Mouse (Mus musculus): ENCODE measurements around the gene Srsf7. TPM values are rescaled to one million over a fixed set of nuclear protein-coding genes. Genes with fewer than 3 reads are reported as not detected.
"Not testable (repeated sequence)": the region's sequence is repeated elsewhere in the genome, so short reads cannot be mapped to it uniquely, and the experiment has no call there.

Srsf7 gene
- total and polyA plus RNA-seq, 3 experiments, result 226 to 486 (median 351) TPM

- DNase-seq (ENCODE audit: low spot score), result peak; percentile 32
Observed at GRCm38 (mm10) chr17:80179959-80180358, 27.1 kb downstream of the Srsf7 start.

GRCm38 (mm10) chr17:80178846-80179245 is 28.3 kb downstream of the Srsf7 start:
- H3K4me3 ChIP-seq (ENCODE audit: low read depth, low read length); H3K9me3 ChIP-seq (replicated peaks); H3K36me3 ChIP-seq (replicated peaks); ATAC-seq (ENCODE audit: extremely low read depth, insufficient number of reproducible peaks, low FRiP score, poor library complexity, severe bottlenecking); H3K4me1 ChIP-seq (ENCODE audit: insufficient read depth, low read depth, low read length); DNase-seq (ENCODE audit: low spot score): not testable (repeated sequence)
- H3K27me3 ChIP-seq (ENCODE audit: insufficient read depth, low read length), result peaks cover 21% of the 10 kb centered on the region

More at GRCm38 (mm10) chr17:80179959-80180358, 27.1 kb downstream of the Srsf7 start:
- Histone ChIP-seq H3K4me1 (ENCODE audit: insufficient read depth, low read depth, low read length) (peaks cover 3% of the 10 kb centered on the region; the same call in 1 of the 2 replicates), H3K4me3 (ENCODE audit: low read depth, low read length) (no peak overlapping the region), H3K9me3 (replicated peaks) (no peaks in the 10 kb centered on the region), H3K27me3 (ENCODE audit: insufficient read depth, low read length) (peaks cover 11% of the 10 kb centered on the region), H3K36me3 (replicated peaks) (no peaks in the 10 kb centered on the region)
- TF ChIP-seq GATA1 (IDR thresholded peaks at IDR 0.05; ENCODE audit: borderline replicate concordance, low read length) (no peak), CTCF (IDR thresholded peaks at IDR 0.05; ENCODE audit: low read depth, low read length) (peak; percentile 86)
- peak; percentile 75 for ATAC-seq (ENCODE audit: extremely low read depth, insufficient number of reproducible peaks, low FRiP score, poor library complexity, severe bottlenecking)

- no peaks in the 10 kb centered on the region for H3K36me3 ChIP-seq (replicated peaks)
- TF ChIP-seq GATA1 (IDR thresholded peaks at IDR 0.05; ENCODE audit: borderline replicate concordance, low read length), result no peak
- no peak for TF ChIP-seq CTCF (IDR thresholded peaks at IDR 0.05; ENCODE audit: low read depth, low read length)
- no peak for TF ChIP-seq GATA2 (IDR thresholded peaks at IDR 0.05; ENCODE audit: borderline replicate concordance, low read depth, low read length)
- TF ChIP-seq POLR2AphosphoS5 (IDR thresholded peaks at IDR 0.05; ENCODE audit: insufficient replicate concordance, low read depth, low read length), result no peak
- no peak for TF ChIP-seq TAL1 (conservative IDR thresholded peaks at IDR 0.05; ENCODE audit: low read depth, low read length)
- ATAC-seq (ENCODE audit: extremely low read depth, insufficient number of reproducible peaks, low FRiP score, poor library complexity, severe bottlenecking) (no peak), DNase-seq (ENCODE audit: low spot score) (no peak)
- H3K27me3 ChIP-seq (ENCODE audit: insufficient read depth, low read length), result peaks cover 26% of the 10 kb centered on the region
- H3K9me3 ChIP-seq (replicated peaks), result no peaks in the 10 kb centered on the region
- peaks cover 3% of the 10 kb centered on the region; the same call in 1 of the 2 replicates for H3K4me1 ChIP-seq (ENCODE audit: insufficient read depth, low read depth, low read length)
- no peak overlapping the region for H3K4me3 ChIP-seq (ENCODE audit: low read depth, low read length)
Observed at GRCm38 (mm10) chr17:80175966-80176365, 31.1 kb downstream of the Srsf7 start.

GRCm38 (mm10) chr17:80175386-80175739 is 31.7 kb downstream of the Srsf7 start:
- no peak overlapping the region for H3K4me3 ChIP-seq (ENCODE audit: low read depth, low read length)
- ATAC-seq (ENCODE audit: extremely low read depth, insufficient number of reproducible peaks, low FRiP score, poor library complexity, severe bottlenecking), result no peak
- no peak for DNase-seq (ENCODE audit: low spot score)

GRCm38 (mm10) chr17:80174699-80175385 is 32.3 kb downstream of the Srsf7 start:
- DNase-seq (ENCODE audit: low spot score) (no peak), ATAC-seq (ENCODE audit: extremely low read depth, insufficient number of reproducible peaks, low FRiP score, poor library complexity, severe bottlenecking) (no peak)
- Histone ChIP-seq H3K4me1 (ENCODE audit: insufficient read depth, low read depth, low read length) (no peaks in the 10 kb centered on the region), H3K27me3 (ENCODE audit: insufficient read depth, low read length) (peaks cover 28% of the 10 kb centered on the region), H3K9me3 (replicated peaks) (no peaks in the 10 kb centered on the region), H3K4me3 (ENCODE audit: low read depth, low read length) (no peak overlapping the region), H3K36me3 (replicated peaks) (no peaks in the 10 kb centered on the region)
- TF ChIP-seq POLR2AphosphoS5 (IDR thresholded peaks at IDR 0.05; ENCODE audit: insufficient replicate concordance, low read depth, low read length), result no peak
- TF ChIP-seq GATA1 (IDR thresholded peaks at IDR 0.05; ENCODE audit: borderline replicate concordance, low read length), result no peak
- no peak for TF ChIP-seq GATA2 (IDR thresholded peaks at IDR 0.05; ENCODE audit: borderline replicate concordance, low read depth, low read length)
- no peak for TF ChIP-seq TAL1 (conservative IDR thresholded peaks at IDR 0.05; ENCODE audit: low read depth, low read length)
- no peak for TF ChIP-seq CTCF (IDR thresholded peaks at IDR 0.05; ENCODE audit: low read depth, low read length)

More at GRCm38 (mm10) chr17:80175386-80175739, 31.7 kb downstream of the Srsf7 start:
- H3K4me1 ChIP-seq (ENCODE audit: insufficient read depth, low read depth, low read length), result peaks cover 3% of the 10 kb centered on the region; the same call in 1 of the 2 replicates
- H3K27me3 ChIP-seq (ENCODE audit: insufficient read depth, low read length), result peaks cover 28% of the 10 kb centered on the region
- no peaks in the 10 kb centered on the region for H3K36me3 ChIP-seq (replicated peaks)
- TF ChIP-seq GATA2 (IDR thresholded peaks at IDR 0.05; ENCODE audit: borderline replicate concordance, low read depth, low read length) (no peak), GATA1 (IDR thresholded peaks at IDR 0.05; ENCODE audit: borderline replicate concordance, low read length) (no peak), TAL1 (conservative IDR thresholded peaks at IDR 0.05; ENCODE audit: low read depth, low read length) (no peak), CTCF (IDR thresholded peaks at IDR 0.05; ENCODE audit: low read depth, low read length) (no peak), POLR2AphosphoS5 (IDR thresholded peaks at IDR 0.05; ENCODE audit: insufficient replicate concordance, low read depth, low read length) (no peak)
- H3K9me3 ChIP-seq (replicated peaks), result no peaks in the 10 kb centered on the region

- DNase-seq (ENCODE audit: low spot score), result no peak
Observed at GRCm38 (mm10) chr17:80174146-80174545, 33.0 kb downstream of the Srsf7 start.

More at GRCm38 (mm10) chr17:80174146-80174545, 33.0 kb downstream of the Srsf7 start:
- TF ChIP-seq CTCF (IDR thresholded peaks at IDR 0.05; ENCODE audit: low read depth, low read length) (no peak), TAL1 (conservative IDR thresholded peaks at IDR 0.05; ENCODE audit: low read depth, low read length) (no peak), POLR2AphosphoS5 (IDR thresholded peaks at IDR 0.05; ENCODE audit: insufficient replicate concordance, low read depth, low read length) (no peak), GATA1 (IDR thresholded peaks at IDR 0.05; ENCODE audit: borderline replicate concordance, low read length) (no peak), GATA2 (IDR thresholded peaks at IDR 0.05; ENCODE audit: borderline replicate concordance, low read depth, low read length) (no peak)
- no peak for ATAC-seq (ENCODE audit: extremely low read depth, insufficient number of reproducible peaks, low FRiP score, poor library complexity, severe bottlenecking)
- Histone ChIP-seq H3K4me3 (ENCODE audit: low read depth, low read length) (no peak overlapping the region), H3K9me3 (replicated peaks) (no peaks in the 10 kb centered on the region), H3K36me3 (replicated peaks) (no peaks in the 10 kb centered on the region), H3K4me1 (ENCODE audit: insufficient read depth, low read depth, low read length) (no peaks in the 10 kb centered on the region), H3K27me3 (ENCODE audit: insufficient read depth, low read length) (peaks cover 29% of the 10 kb centered on the region)

Measured in G1E (cell line).